Mouse (Mus musculus) embryonic facial prominence, embryonic 10.5 days (tissue): ENCODE measurements around the gene Prtg. TPM values are rescaled to one million over a fixed set of nuclear protein-coding genes. Genes with fewer than 3 reads are reported as not detected.

Source experiments
- DNase-seq: peaks from one replicate; pipeline ENCODE4 v3.0.0-alpha.2; 2017; ENCODE audit warnings: low spot score
- H3K27ac ChIP-seq: fragments of 300-500 bp; sonication (generic); replicated peaks from 2 replicates; pipeline ENCODE4 v1.5.1; 2016; ENCODE audit warnings: mild to moderate bottlenecking
- H3K27me3 ChIP-seq: fragments of 300-500 bp; sonication (generic); replicated peaks from 2 replicates; pipeline ENCODE4 v1.6.1; 2016; ENCODE audit warnings: low read depth, mild to moderate bottlenecking; ENCODE audit not compliant: poor library complexity, severe bottlenecking
- H3K36me3 ChIP-seq: fragments of 300-500 bp; sonication (generic); replicated peaks from 2 replicates; pipeline ENCODE4 v1.6.1; 2016; ENCODE audit warnings: mild to moderate bottlenecking, moderate library complexity
- H3K4me1 ChIP-seq: fragments of 300-500 bp; sonication (generic); 2 replicates; pipeline ENCODE4 v1.6.1; 2016
- H3K4me3 ChIP-seq: fragments of 300-500 bp; sonication (generic); 2 replicates; pipeline ENCODE4 v1.5.1; 2016; ENCODE audit warnings: mild to moderate bottlenecking, moderate library complexity
- H3K9me3 ChIP-seq: fragments of 300-500 bp; sonication (generic); 2 replicates; pipeline ENCODE4 v1.6.1; 2016; ENCODE audit warnings: mild to moderate bottlenecking
- WGBS: fragments of 180-500 bp; shearing (Covaris S2); methylation state at CpG from one replicate; pipeline ENCODE4 v1.1.7; 2016; 5-methylcytosine and 5-hydroxymethylcytosine counted together
- polyA plus RNA-seq: library from polyadenylated mRNA; unstranded; fragments of >200 nt; fragmentation: Nextera tagmentation; extraction: Ambion mirVana; gene quantifications from 2 replicates; pipeline ENCODE4 v1.2.1, GENCODE M21; 2016

Prtg gene
- polyA plus RNA-seq, 1 experiment from 2014 or later = 9.5 TPM

- peaks cover 32% of the 10 kb centered on the region for H3K4me1 ChIP-seq
- H3K4me3 ChIP-seq = no peak overlapping the region
- peak overlapping the region; percentile 79 for H3K27ac ChIP-seq
- H3K9me3 ChIP-seq = no peaks in the 10 kb centered on the region
- whole genome bisulfite sequencing = 47% methylated on average over 14 of the region's 14 CpGs
- DNase-seq = no peak
- no peaks in the 10 kb centered on the region for H3K36me3 ChIP-seq
- no peaks in the 10 kb centered on the region for H3K27me3 ChIP-seq
These were observed 16.0 kb upstream of the Prtg start for GRCm38 (mm10) chr9:72790530-72791212.

- H3K4me3 ChIP-seq = peak overlapping the region; percentile 38
- H3K4me1 ChIP-seq = peaks cover 37% of the 10 kb centered on the region
- H3K27me3 ChIP-seq = no peaks in the 10 kb centered on the region
- peak; percentile 40 for DNase-seq
- H3K27ac ChIP-seq = peak overlapping the region; percentile 79
- no peaks in the 10 kb centered on the region for H3K9me3 ChIP-seq
- 19% methylated on average over 10 of the region's 10 CpGs for WGBS
- H3K36me3 ChIP-seq = no peaks in the 10 kb centered on the region
These were observed 15.5 kb upstream of the Prtg start for GRCm38 (mm10) chr9:72791213-72791582.

- H3K4me3 ChIP-seq = peak overlapping the region; percentile 28
- H3K27me3 ChIP-seq = no peaks in the 10 kb centered on the region
- no peaks in the 10 kb centered on the region for H3K9me3 ChIP-seq
- 5% methylated on average over 6 of the region's 6 CpGs for WGBS
- no peaks in the 10 kb centered on the region for H3K36me3 ChIP-seq
- peak; percentile 60 for DNase-seq
- H3K27ac ChIP-seq = peak overlapping the region; percentile 79
- H3K4me1 ChIP-seq = peaks cover 39% of the 10 kb centered on the region
These were observed 15.0 kb upstream of the Prtg start for GRCm38 (mm10) chr9:72791681-72792080.

GRCm38 (mm10) chr9:72795243-72795642, 11.4 kb upstream of the Prtg start:
- Histone ChIP-seq H3K9me3 (no peaks in the 10 kb centered on the region), H3K4me3 (no peak overlapping the region), H3K36me3 (no peaks in the 10 kb centered on the region), H3K4me1 (peaks cover 28% of the 10 kb centered on the region), H3K27ac (no peak overlapping the region), H3K27me3 (no peaks in the 10 kb centered on the region)
- WGBS = 86% methylated on average over 3 of the region's 3 CpGs
- no peak for DNase-seq

GRCm38 (mm10) chr9:72797136-72797621, 9.5 kb upstream of the Prtg start:
- WGBS = 60% methylated on average over 9 of the region's 9 CpGs
- no peak for DNase-seq
- Histone ChIP-seq H3K9me3 (no peaks in the 10 kb centered on the region), H3K27me3 (no peaks in the 10 kb centered on the region), H3K4me1 (peaks cover 12% of the 10 kb centered on the region), H3K36me3 (no peaks in the 10 kb centered on the region), H3K4me3 (no peak overlapping the region), H3K27ac (no peak overlapping the region)

- Histone ChIP-seq H3K27ac (no peak overlapping the region), H3K27me3 (no peaks in the 10 kb centered on the region), H3K4me3 (no peak overlapping the region), H3K36me3 (no peaks in the 10 kb centered on the region), H3K9me3 (no peaks in the 10 kb centered on the region), H3K4me1 (peaks cover 38% of the 10 kb centered on the region)
- no peak for DNase-seq
- WGBS = 25% methylated on average over 4 of the region's 4 CpGs
These were observed 3.4 kb upstream of the Prtg start for GRCm38 (mm10) chr9:72803280-72803679.

GRCm38 (mm10) chr9:72806146-72806545, 528 bp upstream of the Prtg start:
- H3K27ac ChIP-seq = peak overlapping the region; percentile 99
- H3K4me3 ChIP-seq = peak overlapping the region; percentile 95
- no peaks in the 10 kb centered on the region for H3K9me3 ChIP-seq
- 1% methylated on average over 14 of the region's 14 CpGs for WGBS
- H3K36me3 ChIP-seq = peaks cover 19% of the 10 kb centered on the region
- no peak for DNase-seq
- H3K27me3 ChIP-seq = no peaks in the 10 kb centered on the region
- H3K4me1 ChIP-seq = peaks cover 62% of the 10 kb centered on the region

- H3K4me3 ChIP-seq = peak overlapping the region; percentile 95
- no peaks in the 10 kb centered on the region for H3K9me3 ChIP-seq
- peak overlapping the region; percentile 99 for H3K27ac ChIP-seq
- WGBS = under 1% methylated on average over 52 of the region's 52 CpGs
- peak; percentile 84 for DNase-seq
- peaks cover 73% of the 10 kb centered on the region for H3K4me1 ChIP-seq
- no peaks in the 10 kb centered on the region for H3K27me3 ChIP-seq
- H3K36me3 ChIP-seq = peaks cover 22% of the 10 kb centered on the region
These were observed 839 bp downstream of the Prtg start for GRCm38 (mm10) chr9:72807420-72808005.

- Histone ChIP-seq H3K36me3 (peaks cover 22% of the 10 kb centered on the region), H3K4me3 (peak overlapping the region; percentile 95), H3K27ac (peak overlapping the region; percentile 99), H3K27me3 (no peaks in the 10 kb centered on the region), H3K4me1 (peaks cover 74% of the 10 kb centered on the region), H3K9me3 (no peaks in the 10 kb centered on the region)
- peak; percentile 54 for DNase-seq
- WGBS = under 1% methylated on average over 6 of the region's 6 CpGs
These were observed 1.5 kb downstream of the Prtg start for GRCm38 (mm10) chr9:72808176-72808575.

- H3K27ac ChIP-seq = peak overlapping the region; percentile 99
- H3K9me3 ChIP-seq = no peaks in the 10 kb centered on the region
- peaks cover 22% of the 10 kb centered on the region for H3K36me3 ChIP-seq
- H3K4me3 ChIP-seq = peak overlapping the region; percentile 95
- no peaks in the 10 kb centered on the region for H3K27me3 ChIP-seq
- 2% methylated on average over 3 of the region's 3 CpGs for WGBS
- peaks cover 77% of the 10 kb centered on the region for H3K4me1 ChIP-seq
- no peak for DNase-seq
These were observed 1.9 kb downstream of the Prtg start for GRCm38 (mm10) chr9:72808586-72808985.

GRCm38 (mm10) chr9:72809077-72809476, 2.4 kb downstream of the Prtg start:
- WGBS = 40% methylated on average over 2 of the region's 2 CpGs
- no peak for DNase-seq
- peak overlapping the region; percentile 95 for H3K4me3 ChIP-seq
- H3K36me3 ChIP-seq = peaks cover 24% of the 10 kb centered on the region
- peaks cover 82% of the 10 kb centered on the region for H3K4me1 ChIP-seq
- H3K27me3 ChIP-seq = no peaks in the 10 kb centered on the region
- H3K27ac ChIP-seq = peak overlapping the region; percentile 99
- no peaks in the 10 kb centered on the region for H3K9me3 ChIP-seq

GRCm38 (mm10) chr9:72810607-72811006, 3.9 kb downstream of the Prtg start:
- peaks cover 37% of the 10 kb centered on the region for H3K36me3 ChIP-seq
- 75% methylated on average over 5 of the region's 5 CpGs for WGBS
- H3K9me3 ChIP-seq = no peaks in the 10 kb centered on the region
- H3K4me1 ChIP-seq = peaks cover 84% of the 10 kb centered on the region
- H3K27ac ChIP-seq = peak overlapping the region; percentile 99; the same call in 1 of the 2 replicates
- no peaks in the 10 kb centered on the region for H3K27me3 ChIP-seq
- no peak for DNase-seq
- no peak overlapping the region for H3K4me3 ChIP-seq

- H3K27ac ChIP-seq = peak overlapping the region; percentile 70
- WGBS = 27% methylated on average over 7 of the region's 7 CpGs
- no peaks in the 10 kb centered on the region for H3K9me3 ChIP-seq
- H3K4me1 ChIP-seq = peaks cover 70% of the 10 kb centered on the region
- H3K27me3 ChIP-seq = no peaks in the 10 kb centered on the region
- H3K36me3 ChIP-seq = peaks cover 52% of the 10 kb centered on the region
- no peak for DNase-seq
- peak overlapping the region; percentile 43 for H3K4me3 ChIP-seq
These were observed 5.4 kb downstream of the Prtg start for GRCm38 (mm10) chr9:72812091-72812490.
